Mouse (Mus musculus) lung, postnatal 0 days (tissue): ENCODE data around the gene Rab43. TPM values are rescaled to one million over a fixed set of nuclear protein-coding genes. Genes with fewer than 3 reads are reported as not detected.
A peak's percentile ranks its signal among the peaks of the same experiment; 100 is the strongest.

Experiments
- ATAC-seq: fragments of 200-750 bp; cut with Nextera tagmentation; 2 replicates; pipeline ENCODE4 v1.8.0; 2017; ENCODE audit warnings: moderate library complexity
- DNase-seq: peaks from one replicate; pipeline ENCODE4 v3.0.0-alpha.2; 2016; ENCODE audit warnings: low spot score
- H3K27ac ChIP-seq: fragments of 300-500 bp; sonication (generic); 2 replicates; pipeline ENCODE4 v1.5.1; 2014; ENCODE audit warnings: antibody characterized with exemption, mild to moderate bottlenecking, low read length, mixed read lengths
- H3K27me3 ChIP-seq: fragments of 300-500 bp; sonication (generic); replicated peaks from 2 replicates; pipeline ENCODE4 v1.6.1; 2014; ENCODE audit warnings: low read length, mixed read lengths; ENCODE audit not compliant: insufficient read depth
- H3K36me3 ChIP-seq: fragments of 300-500 bp; sonication (generic); 2 replicates; pipeline ENCODE4 v1.6.1; 2014; ENCODE audit warnings: low read length, mixed read lengths; ENCODE audit not compliant: insufficient read depth
- H3K4me1 ChIP-seq: fragments of 300-500 bp; sonication (generic); 2 replicates; pipeline ENCODE4 v1.6.1; 2014; ENCODE audit warnings: antibody characterized with exemption, low read depth, low read length, mixed read lengths; ENCODE audit not compliant: insufficient read depth
- H3K4me2 ChIP-seq: fragments of 300-500 bp; sonication (generic); replicated peaks from 2 replicates; pipeline ENCODE4 v1.6.1; 2014; ENCODE audit warnings: low read depth, mild to moderate bottlenecking, low read length, moderate library complexity, mixed read lengths
- H3K4me3 ChIP-seq: fragments of 300-500 bp; sonication (generic); 2 replicates; pipeline ENCODE4 v1.5.1; 2014; ENCODE audit warnings: low read depth, low read length
- H3K9ac ChIP-seq: fragments of 300-500 bp; sonication (generic); replicated peaks from 2 replicates; pipeline ENCODE4 v1.6.1; 2014; ENCODE audit warnings: low read depth, mild to moderate bottlenecking
- H3K9me3 ChIP-seq: fragments of 300-500 bp; sonication (generic); 2 replicates; pipeline ENCODE4 v1.6.1; 2016; ENCODE audit warnings: low read length, mixed read lengths
- CTCF ChIP-seq: IDR thresholded peaks from 2 replicates; pipeline ENCODE4 v1.5.1; 2016; ENCODE audit warnings: antibody characterized with exemption, mild to moderate bottlenecking
- EP300 ChIP-seq: IDR thresholded peaks from 2 replicates; pipeline ENCODE4 v1.6.1; 2016; ENCODE audit warnings: antibody characterized with exemption, mild to moderate bottlenecking, control low read depth
- WGBS: fragments of 180-500 bp; shearing (Covaris S2); extraction: QIAGEN DNeasy Blood & Tissue Kit; methylation state at CpG from one replicate; pipeline ENCODE4 v1.1.7; 2014; 5-methylcytosine and 5-hydroxymethylcytosine counted together
- polyA plus RNA-seq: library from polyadenylated mRNA; unstranded; fragments of >200 nt; fragmentation: Nextera tagmentation; extraction: Ambion mirVana; gene quantifications from 2 replicates; pipeline ENCODE4 v1.2.1, GENCODE M21; 2015

The Rab43 gene
- polyA plus RNA-seq, 1 experiment from 2014 or later = 15.1 TPM

- Histone ChIP-seq H3K36me3 (peaks cover 8% of the 10 kb centered on the region; the same call in 1 of the 2 replicates), H3K27ac (peak overlapping the region; percentile 51; the same call in 1 of the 2 replicates), H3K4me1 (peaks cover 12% of the 10 kb centered on the region), H3K4me2 (no peak overlapping the region), H3K9me3 (no peaks in the 10 kb centered on the region), H3K27me3 (no peaks in the 10 kb centered on the region), H3K9ac (no peak overlapping the region), H3K4me3 (no peak overlapping the region)
- WGBS = 20% methylated on average over 5 of the region's 5 CpGs
- TF ChIP-seq CTCF (no peak), EP300 (no peak)
- ATAC-seq = peak; percentile 76
- DNase-seq = peak; percentile 77
Measured at GRCm38 (mm10) chr6:87788896-87789587, 22.9 kb downstream of the Rab43 start.

GRCm38 (mm10) chr6:87788266-87788895, 23.6 kb downstream of the Rab43 start:
- no peak overlapping the region for H3K27ac ChIP-seq
- DNase-seq = no peak

GRCm38 (mm10) chr6:87787108-87787890, 24.7 kb downstream of the Rab43 start:
- TF ChIP-seq CTCF = no peak
- TF ChIP-seq EP300 = no peak
- no peak for DNase-seq
- 66% methylated on average over 6 of the region's 6 CpGs for WGBS
- H3K27ac ChIP-seq = no peak overlapping the region
- H3K9ac ChIP-seq = no peak overlapping the region
- H3K4me3 ChIP-seq = no peak overlapping the region
- H3K27me3 ChIP-seq = no peaks in the 10 kb centered on the region
- peaks cover 4% of the 10 kb centered on the region; the same call in 1 of the 2 replicates for H3K36me3 ChIP-seq
- peaks cover 12% of the 10 kb centered on the region for H3K4me1 ChIP-seq
- H3K9me3 ChIP-seq = no peaks in the 10 kb centered on the region
- no peak overlapping the region for H3K4me2 ChIP-seq
- peak; percentile 32 for ATAC-seq

More at GRCm38 (mm10) chr6:87788266-87788895, 23.6 kb downstream of the Rab43 start:
- Histone ChIP-seq H3K9me3 (no peaks in the 10 kb centered on the region), H3K4me3 (no peak overlapping the region), H3K4me2 (no peak overlapping the region), H3K36me3 (peaks cover 8% of the 10 kb centered on the region; the same call in 1 of the 2 replicates), H3K4me1 (peaks cover 12% of the 10 kb centered on the region), H3K9ac (no peak overlapping the region), H3K27me3 (no peaks in the 10 kb centered on the region)
- TF ChIP-seq EP300 (no peak), CTCF (no peak)
- 90% methylated on average over 9 of the region's 9 CpGs for WGBS
- no peak for ATAC-seq

GRCm38 (mm10) chr6:87786621-87787020, 25.3 kb downstream of the Rab43 start:
- ATAC-seq = no peak
- no peak overlapping the region for H3K4me3 ChIP-seq

GRCm38 (mm10) chr6:87784033-87784432, 27.9 kb downstream of the Rab43 start:
- no peak overlapping the region for H3K4me2 ChIP-seq
- H3K9me3 ChIP-seq = no peaks in the 10 kb centered on the region
- 36% methylated on average over 8 of the region's 8 CpGs for WGBS
- TF ChIP-seq EP300 (no peak), CTCF (no peak)
- ATAC-seq (no peak), DNase-seq (no peak)
- H3K4me3 ChIP-seq = no peak overlapping the region
- peaks cover 4% of the 10 kb centered on the region; the same call in 1 of the 2 replicates for H3K4me1 ChIP-seq
- H3K27me3 ChIP-seq = no peaks in the 10 kb centered on the region
- H3K36me3 ChIP-seq = no peaks in the 10 kb centered on the region
- H3K9ac ChIP-seq = no peak overlapping the region
- H3K27ac ChIP-seq = no peak overlapping the region

More at GRCm38 (mm10) chr6:87786621-87787020, 25.3 kb downstream of the Rab43 start:
- TF ChIP-seq CTCF (no peak), EP300 (no peak)
- Histone ChIP-seq H3K4me1 (peaks cover 12% of the 10 kb centered on the region), H3K4me2 (no peak overlapping the region), H3K36me3 (no peaks in the 10 kb centered on the region), H3K27me3 (no peaks in the 10 kb centered on the region), H3K27ac (no peak overlapping the region), H3K9me3 (no peaks in the 10 kb centered on the region), H3K9ac (no peak overlapping the region)
- DNase-seq = no peak
- WGBS = 66% methylated on average over 5 of the region's 5 CpGs
